Mouse (Mus musculus) kidney, postnatal 0 days (tissue): ENCODE measurements around the gene Crk. TPM values are rescaled to one million over a fixed set of nuclear protein-coding genes. Genes with fewer than 3 reads are reported as not detected.

Experiments used
- ATAC-seq: fragments of 200-750 bp; cut with Nextera tagmentation; replicated peaks from 2 replicates; pipeline ENCODE4 v1.8.0; 2017; ENCODE audit warnings: low read depth, moderate number of reproducible peaks, moderate TSS enrichment, moderate library complexity; ENCODE audit not compliant: low FRiP score
- DNase-seq: peaks from one replicate; pipeline ENCODE4 v3.0.0-alpha.2; 2016; ENCODE audit warnings: low spot score
- H3K27ac ChIP-seq: fragments of 300-500 bp; sonication (generic); 2 replicates; pipeline ENCODE4 v1.5.1; 2014; ENCODE audit warnings: mild to moderate bottlenecking
- H3K27me3 ChIP-seq: fragments of 300-500 bp; sonication (generic); 2 replicates; pipeline ENCODE4 v1.6.1; 2014; ENCODE audit warnings: low read length, mixed read lengths; ENCODE audit not compliant: insufficient read depth
- H3K36me3 ChIP-seq: fragments of 300-500 bp; sonication (generic); 2 replicates; pipeline ENCODE4 v1.6.1; 2014; ENCODE audit warnings: low read length, mixed read lengths; ENCODE audit not compliant: insufficient read depth
- H3K4me1 ChIP-seq: fragments of 300-500 bp; sonication (generic); replicated peaks from 2 replicates; pipeline ENCODE4 v1.6.1; 2014; ENCODE audit warnings: antibody characterized with exemption, low read length, mixed read lengths; ENCODE audit not compliant: insufficient read depth
- H3K4me2 ChIP-seq: fragments of 300-500 bp; sonication (generic); 2 replicates; pipeline ENCODE4 v1.6.1; 2014; ENCODE audit warnings: mild to moderate bottlenecking, low read length, moderate library complexity, mixed read lengths
- H3K4me3 ChIP-seq: fragments of 300-500 bp; sonication (generic); replicated peaks from 2 replicates; pipeline ENCODE4 v1.5.1; 2014; ENCODE audit warnings: low read depth, low read length
- H3K9ac ChIP-seq: fragments of 300-500 bp; sonication (generic); 2 replicates; pipeline ENCODE4 v1.6.1; 2014; ENCODE audit warnings: low read depth, low read length
- H3K9me3 ChIP-seq: fragments of 300-500 bp; sonication (generic); replicated peaks from 2 replicates; pipeline ENCODE4 v1.6.1; 2016; ENCODE audit warnings: low read length, inconsistent platforms, mixed read lengths
- CTCF ChIP-seq: IDR thresholded peaks from 2 replicates; pipeline ENCODE4 v1.5.1; 2016; ENCODE audit warnings: antibody characterized with exemption, low read depth, mild to moderate bottlenecking, moderate library complexity
- WGBS: fragments of 180-500 bp; shearing (Covaris S2); extraction: QIAGEN DNeasy Blood & Tissue Kit; methylation state at CpG from one replicate; pipeline ENCODE4 v1.1.7; 2014; 5-methylcytosine and 5-hydroxymethylcytosine counted together
- polyA plus RNA-seq: library from polyadenylated mRNA; unstranded; fragments of >200 nt; fragmentation: Nextera tagmentation; extraction: Ambion mirVana; gene quantifications from 2 replicates; pipeline ENCODE4 v1.2.1, GENCODE M21; 2015

Crk gene
- polyA plus RNA-seq, 1 experiment from 2014 or later = 112 TPM

DNA sequence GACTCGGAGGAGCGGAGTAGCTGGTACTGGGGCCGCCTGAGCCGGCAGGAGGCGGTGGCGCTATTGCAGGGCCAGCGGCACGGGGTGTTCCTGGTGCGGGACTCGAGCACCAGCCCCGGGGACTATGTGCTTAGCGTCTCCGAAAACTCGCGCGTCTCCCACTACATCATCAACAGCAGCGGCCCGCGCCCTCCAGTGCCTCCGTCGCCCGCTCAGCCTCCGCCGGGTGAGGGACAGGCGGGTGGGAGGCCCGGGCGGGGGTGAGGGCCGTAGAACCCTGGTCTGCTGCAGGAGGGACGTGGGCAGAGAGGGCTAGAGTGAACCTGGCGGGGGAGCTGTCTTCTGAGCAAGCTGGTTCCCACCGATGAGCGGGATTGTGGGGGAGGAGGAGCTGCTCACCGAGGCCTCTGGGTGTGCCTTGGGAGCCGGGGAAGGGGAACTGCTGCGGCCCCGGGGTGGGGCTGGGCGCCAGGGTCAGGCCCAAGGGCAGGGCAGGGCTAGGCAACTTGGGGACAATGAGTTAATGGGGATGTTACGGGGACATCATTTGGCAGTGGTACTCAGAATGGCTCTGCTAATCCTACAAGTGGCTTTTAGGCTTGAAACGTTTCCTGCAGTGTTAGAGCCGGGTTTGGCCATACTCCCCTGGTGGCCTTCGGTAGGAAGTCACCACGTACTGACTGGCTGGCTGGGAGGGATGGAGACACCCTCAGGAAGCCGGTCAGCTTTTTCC is 546 bp downstream of the Crk start:
- TF ChIP-seq CTCF = peak; percentile 55
- H3K4me1 ChIP-seq = 0 out of 2 replicates have a peak, but pooled peaks cover 13% of the 10 kb centered on the region
- H3K36me3 ChIP-seq = 0 out of 2 replicates have a peak, but pooled peaks cover 2% of the 10 kb centered on the region
- no peaks in the 10 kb centered on the region for H3K9me3 ChIP-seq
- peak; percentile 92 for DNase-seq
- H3K4me3 ChIP-seq = peak overlapping the region; percentile 90
- peak; percentile 70 for ATAC-seq
- under 1% methylated on average over 43 of the region's 43 CpGs for WGBS
- peak overlapping the region; percentile 96 for H3K9ac ChIP-seq
- H3K4me2 ChIP-seq = peak overlapping the region; percentile 62
- peak overlapping the region; percentile 98 for H3K27ac ChIP-seq
- H3K27me3 ChIP-seq = no peaks in the 10 kb centered on the region

DNA sequence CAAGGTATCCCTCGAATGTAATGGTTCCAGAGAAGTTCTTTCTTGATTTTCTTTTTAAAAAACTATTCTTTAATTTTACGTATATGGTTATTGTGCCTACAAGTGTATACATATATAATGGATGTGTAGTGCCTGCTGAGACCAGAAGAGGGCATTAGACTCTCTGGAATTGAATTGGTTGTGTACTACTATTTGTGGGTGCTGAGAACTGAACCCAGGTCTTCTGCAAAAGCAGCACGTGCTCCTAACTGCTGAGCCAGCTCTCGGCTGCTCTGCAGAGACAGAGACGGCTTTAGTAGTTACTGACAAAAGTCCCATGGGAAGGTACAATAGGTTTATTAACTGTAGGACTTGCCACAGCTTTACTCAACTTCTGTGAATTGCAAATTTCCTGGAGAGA is 5.4 kb downstream of the Crk start:
- H3K27ac ChIP-seq = no peak overlapping the region
- H3K27me3 ChIP-seq = no peaks in the 10 kb centered on the region
- peak; percentile 22; the same call in 1 of the 2 replicates for TF ChIP-seq CTCF
- no peaks in the 10 kb centered on the region for H3K9me3 ChIP-seq
- no peak overlapping the region for H3K4me2 ChIP-seq
- DNase-seq (no peak), ATAC-seq (no peak)
- H3K4me1 ChIP-seq = 0 out of 2 replicates have a peak, but pooled peaks cover 17% of the 10 kb centered on the region
- H3K9ac ChIP-seq = no peak overlapping the region
- 92% methylated on average over 5 of the region's 5 CpGs for WGBS
- H3K4me3 ChIP-seq = no peak overlapping the region
- 0 out of 2 replicates have a peak, but pooled peaks cover 2% of the 10 kb centered on the region for H3K36me3 ChIP-seq

- Histone ChIP-seq H3K4me3 (no peak overlapping the region), H3K27me3 (no peaks in the 10 kb centered on the region), H3K9me3 (no peaks in the 10 kb centered on the region), H3K9ac (no peak overlapping the region), H3K36me3 (0 out of 2 replicates have a peak, but pooled peaks cover 2% of the 10 kb centered on the region), H3K4me2 (no peak overlapping the region), H3K4me1 (0 out of 2 replicates have a peak, but pooled peaks cover 17% of the 10 kb centered on the region), H3K27ac (no peak overlapping the region)
- WGBS = 56% methylated on average over 2 of the region's 2 CpGs
- DNase-seq (no peak), ATAC-seq (no peak)
- no peak for TF ChIP-seq CTCF
Measured at GRCm38 (mm10) chr11:75684956-75685355, 5.9 kb downstream of the Crk start.

GRCm38 (mm10) chr11:75687343-75687993 is 8.4 kb downstream of the Crk start:
- Histone ChIP-seq H3K36me3 (peaks cover 9% of the 10 kb centered on the region; the same call in 1 of the 2 replicates), H3K4me3 (no peak overlapping the region), H3K4me1 (0 out of 2 replicates have a peak, but pooled peaks cover 6% of the 10 kb centered on the region), H3K4me2 (0 out of 2 replicates have a peak overlapping the region, but pooled peaks have one; percentile 15), H3K9me3 (no peaks in the 10 kb centered on the region), H3K27me3 (no peaks in the 10 kb centered on the region), H3K27ac (peak overlapping the region; percentile 32), H3K9ac (no peak overlapping the region)
- TF ChIP-seq CTCF = no peak
- DNase-seq (peak; percentile 87), ATAC-seq (no peak)
- 52% methylated on average over 2 of the region's 2 CpGs for WGBS

DNA sequence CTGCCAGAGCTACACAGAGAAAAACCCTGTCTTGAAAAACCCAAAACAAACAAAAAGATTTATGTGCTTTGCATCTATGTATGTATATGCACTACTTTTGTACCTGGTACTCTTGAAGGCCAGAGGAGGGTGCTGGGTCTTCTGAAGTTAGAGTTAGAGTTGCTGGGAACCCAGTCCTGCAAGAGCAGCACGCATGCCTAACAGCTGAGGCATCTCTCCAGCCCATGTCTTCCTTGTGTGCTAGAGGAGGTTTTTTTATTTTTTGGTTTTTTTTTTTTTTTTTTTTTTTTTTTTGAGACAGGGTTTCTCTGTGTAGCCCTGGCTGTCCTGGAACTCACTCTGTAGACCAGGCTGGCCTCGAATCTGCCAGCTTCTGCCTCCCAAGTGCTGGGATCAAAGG is 9.1 kb downstream of the Crk start:
- Histone ChIP-seq H3K4me3 (no peak overlapping the region), H3K36me3 (peaks cover 11% of the 10 kb centered on the region; the same call in 1 of the 2 replicates), H3K27me3 (no peaks in the 10 kb centered on the region), H3K4me2 (no peak overlapping the region), H3K9me3 (no peaks in the 10 kb centered on the region), H3K9ac (no peak overlapping the region), H3K27ac (peak overlapping the region; percentile 32), H3K4me1 (0 out of 2 replicates have a peak, but pooled peaks cover 6% of the 10 kb centered on the region)
- DNase-seq = peak; percentile 44
- ATAC-seq = no peak
- no peak for TF ChIP-seq CTCF
- 87% methylated on average over 2 of the region's 2 CpGs for WGBS

DNA sequence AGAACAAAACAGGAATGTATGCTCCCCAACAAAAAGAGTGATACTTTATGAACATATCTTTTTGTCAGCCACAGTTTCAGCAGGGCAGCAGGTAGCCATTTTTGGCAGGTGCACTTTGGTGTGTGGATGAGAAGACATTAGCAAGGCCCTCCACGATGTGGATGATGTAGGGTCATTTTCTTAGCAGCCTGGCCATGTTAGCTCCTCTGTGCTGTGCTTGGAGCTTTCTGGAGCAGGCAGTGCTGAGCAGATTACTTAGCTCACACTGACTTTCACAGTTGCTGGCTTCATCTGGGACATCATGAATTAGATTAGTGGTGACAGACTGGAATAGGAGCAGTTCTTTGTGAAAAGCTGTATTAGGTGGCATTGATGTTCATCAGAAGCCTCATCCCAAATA is 10.9 kb downstream of the Crk start:
- H3K4me1 ChIP-seq = 0 out of 2 replicates have a peak, but pooled peaks cover 6% of the 10 kb centered on the region
- no peak overlapping the region for H3K4me2 ChIP-seq
- H3K36me3 ChIP-seq = peaks cover 18% of the 10 kb centered on the region; the same call in 1 of the 2 replicates
- no peak for DNase-seq
- ATAC-seq = no peak
- no peak overlapping the region for H3K9ac ChIP-seq
- no peak for TF ChIP-seq CTCF
- H3K27ac ChIP-seq = no peak overlapping the region
- WGBS = 74% methylated on average over 1 of the region's 1 CpGs
- H3K27me3 ChIP-seq = no peaks in the 10 kb centered on the region
- H3K4me3 ChIP-seq = no peak overlapping the region
- H3K9me3 ChIP-seq = no peaks in the 10 kb centered on the region
